Mouse (Mus musculus): ENCODE measurements around the gene Hhipl1. TPM values are rescaled to one million over a fixed set of nuclear protein-coding genes. Genes with fewer than 3 reads are reported as not detected.

The Hhipl1 gene
- polyA plus RNA-seq, 1 experiment from 2014 or later: 3.4 TPM

DNA sequence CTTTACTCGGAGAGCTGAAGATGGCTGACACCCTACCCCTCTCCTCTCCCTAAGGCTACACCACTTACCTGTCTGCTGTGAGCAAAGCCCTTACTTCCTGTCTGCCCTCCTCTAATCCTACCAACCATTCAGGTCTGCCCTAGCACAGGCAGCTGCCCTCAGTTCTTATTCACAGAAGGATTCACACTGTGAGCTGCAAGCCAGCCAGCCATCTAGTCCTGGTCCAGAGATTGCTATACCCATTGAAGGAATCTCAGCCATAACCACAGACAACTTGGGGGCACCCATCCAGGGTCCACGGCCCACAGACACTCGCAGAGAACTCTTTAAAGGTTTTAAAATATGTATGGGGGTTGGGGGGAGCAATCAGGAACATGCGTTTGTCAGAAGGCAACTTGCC lies 19.7 kb upstream of the Hhipl1 start:
- H3K36me3 ChIP-seq (replicated peaks): no peaks in the 10 kb centered on the region
- peak overlapping the region; percentile 81 for H3K27ac ChIP-seq
- DNase-seq (ENCODE audit: extremely low spot score, low spot score): no peak
- H3K9me3 ChIP-seq: no peaks in the 10 kb centered on the region
- no peak overlapping the region for H3K4me3 ChIP-seq
- 83% methylated on average over 4 of the region's 4 CpGs for WGBS
- H3K4me1 ChIP-seq: peaks cover 35% of the 10 kb centered on the region
- 0 out of 2 replicates have a peak, but pooled peaks cover 3% of the 10 kb centered on the region for H3K27me3 ChIP-seq (ENCODE audit: poor library complexity, severe bottlenecking)

GRCm38 (mm10) chr12:108287011-108287410 lies 19.1 kb upstream of the Hhipl1 start:
- H3K9me3 ChIP-seq: no peaks in the 10 kb centered on the region
- no peak overlapping the region for H3K27ac ChIP-seq
- no peak overlapping the region for H3K4me3 ChIP-seq
- DNase-seq (ENCODE audit: extremely low spot score, low spot score): no peak
- WGBS: 91% methylated on average over 8 of the region's 8 CpGs
- H3K4me1 ChIP-seq: peaks cover 41% of the 10 kb centered on the region
- H3K27me3 ChIP-seq (ENCODE audit: poor library complexity, severe bottlenecking): 0 out of 2 replicates have a peak, but pooled peaks cover 3% of the 10 kb centered on the region
- H3K36me3 ChIP-seq (replicated peaks): no peaks in the 10 kb centered on the region

- no peaks in the 10 kb centered on the region for H3K36me3 ChIP-seq (replicated peaks)
- WGBS: 89% methylated on average over 19 of the region's 19 CpGs
- no peak for DNase-seq (ENCODE audit: extremely low spot score, low spot score)
- H3K9me3 ChIP-seq: no peaks in the 10 kb centered on the region
- no peaks in the 10 kb centered on the region for H3K27me3 ChIP-seq (ENCODE audit: poor library complexity, severe bottlenecking)
- no peak overlapping the region for H3K4me3 ChIP-seq
- peak overlapping the region; percentile 15; the same call in 1 of the 2 replicates for H3K27ac ChIP-seq
- H3K4me1 ChIP-seq: peaks cover 52% of the 10 kb centered on the region
These were observed 17.8 kb upstream of the Hhipl1 start for GRCm38 (mm10) chr12:108288127-108288880.

DNA sequence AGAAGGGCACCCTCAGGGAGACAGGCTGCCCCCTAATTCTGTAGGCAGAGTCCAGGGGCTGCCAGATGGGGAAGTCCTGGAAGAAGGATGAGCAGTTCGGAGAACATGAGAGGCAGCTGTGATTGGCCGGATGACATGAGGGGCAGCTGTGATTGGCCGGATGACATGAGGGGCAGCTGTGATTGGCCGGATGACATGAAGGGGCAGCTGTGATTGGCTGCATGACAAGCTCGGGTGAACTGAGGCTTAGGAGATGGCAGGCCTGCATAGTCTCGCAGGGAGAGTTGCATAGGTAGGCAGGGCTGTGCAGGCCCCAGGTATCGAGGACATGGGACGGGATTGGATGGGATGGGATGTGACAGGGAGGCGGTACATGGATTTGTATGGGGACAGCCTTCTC lies 13.7 kb upstream of the Hhipl1 start:
- no peaks in the 10 kb centered on the region for H3K36me3 ChIP-seq (replicated peaks)
- no peaks in the 10 kb centered on the region for H3K27me3 ChIP-seq (ENCODE audit: poor library complexity, severe bottlenecking)
- H3K9me3 ChIP-seq: no peaks in the 10 kb centered on the region
- WGBS: 7% methylated on average over 9 of the region's 9 CpGs
- peak overlapping the region; percentile 74 for H3K27ac ChIP-seq
- H3K4me3 ChIP-seq: peak overlapping the region; percentile 27; the same call in 1 of the 2 replicates
- H3K4me1 ChIP-seq: peaks cover 26% of the 10 kb centered on the region
- peak; percentile 63 for DNase-seq (ENCODE audit: extremely low spot score, low spot score)

DNA sequence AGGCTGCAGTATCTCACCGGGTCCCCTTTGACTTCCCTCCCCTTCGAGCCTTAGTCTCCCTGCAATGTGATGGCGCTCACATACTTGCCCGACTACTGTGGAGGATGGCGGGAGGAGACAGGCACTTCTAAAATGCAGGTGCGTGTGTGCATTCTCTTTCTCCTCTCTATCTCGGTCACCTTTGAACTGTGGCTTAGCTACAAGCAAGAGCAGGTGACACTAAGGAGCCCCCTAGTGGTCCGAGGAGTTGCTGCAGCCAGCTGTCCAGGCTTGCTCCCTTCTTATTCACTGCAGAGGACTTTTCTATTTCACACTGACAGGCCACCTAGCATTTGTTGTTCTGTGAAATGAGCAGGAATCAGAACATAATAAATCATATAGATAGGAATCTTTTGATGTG lies 13.1 kb upstream of the Hhipl1 start:
- Histone ChIP-seq H3K9me3 (no peaks in the 10 kb centered on the region), H3K27ac (peak overlapping the region; percentile 74), H3K4me1 (peaks cover 26% of the 10 kb centered on the region), H3K36me3 (replicated peaks) (no peaks in the 10 kb centered on the region), H3K27me3 (ENCODE audit: poor library complexity, severe bottlenecking) (no peaks in the 10 kb centered on the region), H3K4me3 (peak overlapping the region; percentile 27; the same call in 1 of the 2 replicates)
- 5% methylated on average over 8 of the region's 8 CpGs for WGBS
- DNase-seq (ENCODE audit: extremely low spot score, low spot score): peak; percentile 79

DNA sequence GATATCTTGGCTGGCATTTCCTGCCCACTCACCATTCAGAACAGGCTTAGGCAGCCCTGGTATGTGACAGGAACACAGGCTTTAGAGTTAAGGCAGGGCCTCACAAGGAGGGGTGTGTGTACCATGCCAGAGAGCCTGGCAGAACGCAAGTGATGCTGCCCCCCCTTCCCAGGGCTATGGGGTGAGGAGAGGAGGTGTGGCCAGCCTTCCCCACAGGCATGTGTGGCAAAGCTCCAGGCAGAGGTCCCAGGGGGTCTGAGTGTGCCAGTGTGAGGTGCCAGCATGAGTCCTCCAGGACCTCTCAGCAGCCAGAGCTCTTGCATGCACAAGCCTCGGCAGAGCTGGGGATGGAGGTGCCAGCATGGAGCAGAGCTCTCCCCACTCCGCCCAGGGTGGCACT lies 11.4 kb upstream of the Hhipl1 start:
- no peaks in the 10 kb centered on the region for H3K36me3 ChIP-seq (replicated peaks)
- H3K9me3 ChIP-seq: no peaks in the 10 kb centered on the region
- WGBS: 81% methylated on average over 3 of the region's 3 CpGs
- DNase-seq (ENCODE audit: extremely low spot score, low spot score): no peak
- H3K27me3 ChIP-seq (ENCODE audit: poor library complexity, severe bottlenecking): no peaks in the 10 kb centered on the region
- no peak overlapping the region for H3K27ac ChIP-seq
- no peak overlapping the region for H3K4me3 ChIP-seq
- H3K4me1 ChIP-seq: peaks cover 23% of the 10 kb centered on the region

- Histone ChIP-seq H3K4me1 (peaks cover 19% of the 10 kb centered on the region), H3K36me3 (replicated peaks) (no peaks in the 10 kb centered on the region), H3K4me3 (no peak overlapping the region), H3K27me3 (ENCODE audit: poor library complexity, severe bottlenecking) (no peaks in the 10 kb centered on the region), H3K27ac (no peak overlapping the region), H3K9me3 (no peaks in the 10 kb centered on the region)
- WGBS: 80% methylated on average over 6 of the region's 6 CpGs
- DNase-seq (ENCODE audit: extremely low spot score, low spot score): no peak
These were observed 9.0 kb upstream of the Hhipl1 start for GRCm38 (mm10) chr12:108297033-108297432.

DNA sequence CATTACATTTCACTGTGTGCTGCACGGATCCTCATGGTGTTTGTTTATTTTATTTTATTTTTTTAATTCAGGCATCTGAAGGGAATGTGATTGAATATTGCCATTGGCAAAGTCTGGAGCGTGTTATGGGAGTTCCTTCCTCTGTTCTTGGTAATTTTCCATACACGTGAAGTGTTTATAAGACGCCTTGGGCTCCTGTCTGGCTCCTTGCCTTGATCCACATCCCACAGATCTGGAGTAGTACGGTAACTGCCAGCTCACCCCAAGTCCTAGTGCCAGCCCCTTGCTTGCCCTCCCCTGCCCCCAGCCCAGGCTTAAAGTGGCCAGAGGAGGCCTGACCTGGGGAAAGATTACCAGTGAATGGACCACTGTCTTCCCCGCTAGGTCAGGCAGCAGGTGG lies 5.1 kb upstream of the Hhipl1 start:
- DNase-seq (ENCODE audit: extremely low spot score, low spot score): no peak
- H3K9me3 ChIP-seq: no peaks in the 10 kb centered on the region
- 80% methylated on average over 6 of the region's 6 CpGs for WGBS

DNA sequence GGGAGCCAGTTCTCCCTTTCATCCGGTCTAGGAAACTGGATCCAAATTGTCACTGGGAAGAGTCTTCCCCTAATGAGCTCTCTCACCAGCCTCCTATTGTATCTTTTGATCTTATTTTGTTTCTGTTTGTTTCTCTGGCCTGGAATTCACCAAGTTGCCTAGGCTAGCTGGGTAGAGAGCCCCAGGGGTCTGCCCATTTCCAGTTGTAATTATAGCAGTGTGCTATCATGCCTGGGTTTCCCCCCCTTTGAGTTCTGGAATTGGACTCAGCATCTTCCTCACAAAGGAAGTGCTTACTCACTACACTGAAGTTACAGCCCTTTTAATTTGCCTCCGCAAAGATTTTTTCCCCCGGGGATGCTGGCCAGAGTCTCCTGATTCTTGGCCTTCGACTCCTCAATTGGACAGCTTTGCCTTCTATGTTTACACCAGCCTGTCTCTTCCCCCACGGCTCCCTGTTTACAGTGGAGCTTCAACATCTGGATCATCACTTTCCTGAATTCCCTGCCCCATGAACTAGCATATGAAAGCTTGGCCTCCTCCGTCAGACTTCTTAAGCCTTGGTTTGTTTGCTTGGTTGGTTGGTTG lies 2.2 kb upstream of the Hhipl1 start:
- H3K4me3 ChIP-seq: no peak overlapping the region
- H3K27me3 ChIP-seq (ENCODE audit: poor library complexity, severe bottlenecking): peaks cover 53% of the 10 kb centered on the region
- no peaks in the 10 kb centered on the region for H3K36me3 ChIP-seq (replicated peaks)
- peak overlapping the region; percentile 40; the same call in 1 of the 2 replicates for H3K27ac ChIP-seq
- 62% methylated on average over 6 of the region's 6 CpGs for WGBS
- no peak for DNase-seq (ENCODE audit: extremely low spot score, low spot score)
- no peaks in the 10 kb centered on the region for H3K9me3 ChIP-seq
- peaks cover 54% of the 10 kb centered on the region for H3K4me1 ChIP-seq

More for the DNA sequence above, 5.1 kb upstream of the Hhipl1 start:
- Histone ChIP-seq H3K4me1 (peaks cover 27% of the 10 kb centered on the region), H3K4me3 (no peak overlapping the region), H3K36me3 (replicated peaks) (no peaks in the 10 kb centered on the region), H3K27me3 (ENCODE audit: poor library complexity, severe bottlenecking) (peaks cover 24% of the 10 kb centered on the region), H3K27ac (no peak overlapping the region)

- no peaks in the 10 kb centered on the region for H3K9me3 ChIP-seq
- H3K27ac ChIP-seq: no peak overlapping the region
- H3K36me3 ChIP-seq (replicated peaks): no peaks in the 10 kb centered on the region
- H3K4me1 ChIP-seq: peaks cover 65% of the 10 kb centered on the region
- H3K27me3 ChIP-seq (ENCODE audit: poor library complexity, severe bottlenecking): peaks cover 54% of the 10 kb centered on the region
- WGBS: 83% methylated on average over 8 of the region's 8 CpGs
- no peak overlapping the region for H3K4me3 ChIP-seq
- DNase-seq (ENCODE audit: extremely low spot score, low spot score): no peak
These were observed 898 bp upstream of the Hhipl1 start for GRCm38 (mm10) chr12:108305172-108305571.

GRCm38 (mm10) chr12:108307553-108307952 lies 1.5 kb downstream of the Hhipl1 start:
- Histone ChIP-seq H3K27me3 (ENCODE audit: poor library complexity, severe bottlenecking) (peaks cover 54% of the 10 kb centered on the region), H3K4me1 (peaks cover 77% of the 10 kb centered on the region), H3K4me3 (peak overlapping the region; percentile 65; the same call in 1 of the 2 replicates), H3K9me3 (no peaks in the 10 kb centered on the region), H3K36me3 (replicated peaks) (peaks cover 10% of the 10 kb centered on the region), H3K27ac (peak overlapping the region; percentile 22; the same call in 1 of the 2 replicates)
- WGBS: 26% methylated on average over 14 of the region's 14 CpGs
- DNase-seq (ENCODE audit: extremely low spot score, low spot score): peak; percentile 65

DNA sequence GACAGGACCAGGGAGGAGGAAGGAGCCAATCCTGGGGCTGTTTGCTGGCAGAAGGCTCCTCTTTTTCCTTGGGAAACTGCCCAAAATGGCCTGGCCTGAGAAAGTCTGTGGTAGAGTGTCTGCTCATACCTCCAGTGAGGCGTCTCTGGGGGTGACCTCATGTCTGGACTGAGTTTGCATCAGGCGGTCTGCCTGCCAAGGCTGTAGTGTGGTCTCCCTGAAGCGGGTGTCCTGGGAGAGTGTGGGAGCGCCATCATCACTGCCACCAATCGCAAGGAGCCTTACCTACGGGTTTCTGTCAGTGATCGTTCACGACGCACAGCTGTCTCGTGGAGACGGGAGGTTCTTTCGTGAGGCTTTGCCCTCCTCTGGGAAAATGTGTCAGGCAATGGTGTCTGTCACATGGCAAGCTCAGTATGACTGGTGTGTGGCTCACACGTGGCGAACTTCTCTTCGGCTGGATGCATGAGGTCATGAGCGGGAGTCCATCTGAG lies 2.3 kb downstream of the Hhipl1 start:
- 93% methylated on average over 16 of the region's 16 CpGs for WGBS
- Histone ChIP-seq H3K27me3 (ENCODE audit: poor library complexity, severe bottlenecking) (peaks cover 54% of the 10 kb centered on the region), H3K27ac (peak overlapping the region; percentile 22; the same call in 1 of the 2 replicates), H3K4me3 (no peak overlapping the region), H3K4me1 (peaks cover 86% of the 10 kb centered on the region), H3K9me3 (no peaks in the 10 kb centered on the region), H3K36me3 (replicated peaks) (peaks cover 15% of the 10 kb centered on the region)
- no peak for DNase-seq (ENCODE audit: extremely low spot score, low spot score)

All from forebrain, embryonic 10.5 days (tissue).